Mouse (Mus musculus): ENCODE results near the gene Nol9.
"Not testable (repeated sequence)": the region's sequence is repeated elsewhere in the genome, so short reads cannot be mapped to it uniquely, and the experiment has no call there.

The Nol9 gene

DNA sequence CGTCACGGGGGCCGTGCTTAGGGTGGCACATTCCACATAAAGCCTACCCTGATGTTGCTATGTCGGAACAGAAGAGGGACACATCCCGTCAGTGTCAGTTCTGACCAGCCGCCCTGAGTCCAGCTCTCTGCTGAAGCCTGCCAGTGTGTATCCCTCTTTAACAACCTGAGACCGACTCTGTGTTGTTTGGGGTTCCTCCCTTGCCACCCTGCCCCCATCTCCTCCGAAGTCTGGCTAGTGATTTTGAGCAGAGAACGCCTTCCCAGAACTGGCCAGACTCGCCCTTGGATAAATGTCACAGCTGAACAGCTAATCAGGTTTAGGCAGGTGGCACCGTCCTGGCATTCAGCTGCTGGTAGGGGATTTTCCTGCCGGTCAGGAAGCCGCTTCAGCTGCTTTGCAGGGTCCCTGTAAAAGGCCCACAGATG, 28.4 kb upstream of the Nol9 start:
- DNase-seq (ENCODE audit: low spot score): no peak

DNA sequence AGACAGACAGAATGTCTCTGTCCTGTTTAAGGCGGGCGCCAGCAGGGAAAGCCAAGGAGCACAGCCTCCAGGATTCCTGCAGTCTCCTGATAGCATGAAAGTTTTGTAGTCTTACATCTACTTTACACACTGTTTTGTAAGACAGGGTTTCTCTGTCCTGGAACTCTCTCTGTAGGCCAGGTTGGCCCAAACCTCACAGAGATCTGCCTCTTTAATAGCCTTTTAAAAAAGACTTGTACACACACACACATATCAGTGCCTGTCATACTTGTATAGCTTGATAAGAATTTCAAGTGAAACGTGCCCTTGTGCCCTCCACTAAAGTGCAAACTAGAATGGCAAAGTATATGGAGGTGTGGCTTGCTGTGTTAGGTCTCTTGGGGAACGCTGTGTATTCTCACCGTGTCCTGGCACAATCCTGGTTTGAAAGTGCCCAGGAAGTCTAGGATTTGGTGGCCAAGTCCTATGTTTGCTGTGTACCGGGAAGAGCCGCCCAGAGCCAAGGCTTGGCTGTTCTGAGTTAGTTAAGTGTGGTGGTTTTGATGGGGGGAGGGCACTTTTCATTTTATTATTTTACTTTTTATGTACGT, 27.9 kb upstream of the Nol9 start:
- DNase-seq (ENCODE audit: low spot score): no peak

DNA sequence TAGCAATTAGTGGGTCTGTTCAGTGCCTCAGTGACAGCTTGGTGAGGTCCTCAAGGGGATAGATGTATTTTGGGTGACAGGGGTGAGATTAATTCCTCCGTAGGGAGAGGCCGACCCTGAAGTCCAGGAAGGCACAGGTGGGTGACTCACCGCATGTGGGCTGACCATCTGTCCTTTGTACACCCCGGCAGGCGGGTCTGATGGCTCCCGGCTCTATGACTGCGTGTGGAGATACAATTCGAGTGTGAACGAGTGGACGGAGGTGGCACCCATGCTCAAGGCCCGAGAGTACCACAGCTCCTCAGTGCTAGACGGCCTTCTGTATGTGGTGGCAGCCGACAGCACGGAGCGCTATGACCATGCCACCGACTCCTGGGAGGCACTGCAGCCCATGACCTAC, 27.0 kb upstream of the Nol9 start:
- no peak for DNase-seq (ENCODE audit: low spot score)

DNA sequence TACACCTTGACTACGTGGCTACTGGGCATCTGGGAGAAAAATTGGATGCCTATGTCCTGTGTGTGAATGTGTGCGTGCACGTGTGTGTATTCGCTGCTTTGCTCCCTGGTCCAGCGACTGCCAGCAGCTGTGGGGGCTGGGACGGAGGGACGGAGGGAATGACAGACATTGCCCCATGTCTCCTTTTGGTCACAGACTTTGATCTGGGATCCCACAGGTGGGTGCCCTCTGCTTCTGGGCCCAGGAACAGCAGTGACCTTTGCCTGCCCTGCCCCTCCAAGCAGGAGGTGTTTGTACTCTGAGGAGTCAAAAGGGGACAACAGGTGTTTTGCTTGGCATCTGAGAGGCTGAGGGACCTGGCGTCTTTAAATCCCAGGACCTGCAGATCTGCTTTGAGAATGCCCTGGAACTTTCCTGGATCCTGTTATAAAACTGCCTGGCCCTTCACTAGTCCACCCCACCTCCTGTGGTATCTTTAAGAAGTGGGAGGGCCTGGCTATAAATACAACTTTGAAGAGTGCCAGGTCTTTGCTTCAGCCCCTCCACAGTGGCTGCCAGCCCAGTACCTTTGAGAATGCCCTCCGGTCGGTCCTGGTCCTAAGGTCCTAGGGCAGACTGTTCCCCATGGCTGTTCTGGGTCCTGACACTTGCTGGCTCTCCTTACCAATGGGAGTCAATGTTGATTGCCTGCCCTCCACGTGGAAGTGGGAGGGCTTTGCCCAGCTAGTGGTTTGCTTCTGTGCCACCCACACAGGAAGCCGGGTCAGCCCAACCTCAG, 25.9 kb upstream of the Nol9 start:
- DNase-seq (ENCODE audit: low spot score): no peak

DNA sequence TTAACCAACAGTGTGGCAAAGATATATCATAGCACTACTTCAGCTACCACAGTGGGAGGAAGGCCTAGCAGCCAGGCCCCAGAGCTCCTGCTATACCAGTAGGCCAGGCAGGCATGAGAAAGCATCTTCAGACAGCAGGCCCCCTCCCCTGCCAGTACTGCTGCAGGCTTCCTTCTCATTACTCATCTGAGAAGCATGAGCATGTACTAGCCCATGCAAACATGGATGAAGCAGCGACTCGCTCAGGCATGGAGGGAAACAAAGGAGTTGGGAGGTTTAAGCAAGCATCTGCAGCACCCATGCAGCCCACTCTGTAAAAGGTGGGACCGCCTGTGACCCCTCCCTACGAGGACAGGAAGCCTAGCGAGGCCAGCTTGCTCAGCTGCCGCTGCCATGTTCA, 20.0 kb upstream of the Nol9 start:
- DNase-seq (ENCODE audit: low spot score): no peak

DNA sequence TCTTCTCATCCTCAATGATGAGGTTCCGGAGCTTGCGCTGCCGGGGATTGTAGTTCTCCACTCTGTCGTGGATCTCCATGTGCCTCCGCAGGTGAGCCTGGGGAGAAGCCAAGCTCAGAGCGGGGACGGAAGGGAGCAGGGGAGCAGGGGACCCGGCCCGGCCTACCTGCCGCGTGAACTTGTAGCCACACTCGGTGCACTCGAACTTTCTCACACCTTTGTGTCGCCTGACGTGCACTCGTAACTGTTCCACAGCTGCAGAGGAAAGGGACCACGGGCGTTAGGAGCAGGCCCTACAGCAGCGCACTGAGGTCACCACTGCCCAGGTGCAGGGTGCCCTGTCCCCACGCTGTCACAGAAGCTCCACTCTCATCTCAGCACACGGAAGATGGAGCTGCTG, 19.1 kb upstream of the Nol9 start:
- no peak for DNase-seq (ENCODE audit: low spot score)

DNA sequence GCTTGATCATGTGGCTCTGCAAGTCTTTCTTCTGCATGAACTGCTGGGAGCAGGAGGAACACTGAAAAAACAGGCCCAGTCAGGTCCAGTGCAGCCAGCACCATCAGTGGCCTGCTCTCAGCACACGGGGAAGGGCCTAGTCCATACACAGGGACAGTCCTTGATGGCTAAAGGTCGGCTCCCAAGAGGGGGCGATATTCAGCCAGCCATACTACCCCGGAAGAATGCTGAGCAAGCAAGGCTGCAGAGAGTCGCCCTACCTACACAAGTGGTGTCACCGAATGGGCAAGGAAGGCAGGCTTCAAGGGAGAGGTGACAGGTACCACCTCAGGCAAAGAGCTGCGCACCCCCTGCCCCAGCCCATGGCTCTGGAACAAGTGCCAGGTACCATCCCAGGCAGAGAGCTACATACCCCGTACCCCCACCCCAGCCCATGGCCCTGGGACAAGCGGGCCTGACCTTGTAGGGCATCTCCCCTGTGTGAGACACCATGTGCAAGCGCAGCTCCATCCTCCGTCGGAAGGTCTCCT, 17.5 kb upstream of the Nol9 start:
- no peak for DNase-seq (ENCODE audit: low spot score)

- DNase-seq (ENCODE audit: low spot score): no peak
Measured at GRCm38 (mm10) chr4:152022506-152022905, 16.6 kb upstream of the Nol9 start.

DNA sequence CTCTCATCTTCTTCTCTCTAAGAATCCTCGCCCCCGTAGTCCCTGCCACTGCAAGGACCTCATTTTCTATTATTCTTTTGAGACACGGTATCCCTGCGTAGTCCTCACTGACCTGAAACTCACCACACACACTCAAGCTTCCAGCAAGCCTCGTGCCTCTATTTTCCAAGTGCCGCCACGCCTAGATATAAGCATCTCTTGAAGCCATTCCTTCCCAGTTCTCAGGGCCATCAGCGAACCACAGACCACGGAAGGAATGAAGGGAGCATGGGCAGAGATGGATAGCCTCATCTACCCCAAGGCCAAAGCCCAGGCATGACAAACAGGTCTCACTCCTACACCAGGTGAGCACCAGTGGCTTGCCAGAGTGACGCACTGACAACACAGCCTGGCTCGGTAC, 14.6 kb upstream of the Nol9 start:
- DNase-seq (ENCODE audit: low spot score): no peak

DNA sequence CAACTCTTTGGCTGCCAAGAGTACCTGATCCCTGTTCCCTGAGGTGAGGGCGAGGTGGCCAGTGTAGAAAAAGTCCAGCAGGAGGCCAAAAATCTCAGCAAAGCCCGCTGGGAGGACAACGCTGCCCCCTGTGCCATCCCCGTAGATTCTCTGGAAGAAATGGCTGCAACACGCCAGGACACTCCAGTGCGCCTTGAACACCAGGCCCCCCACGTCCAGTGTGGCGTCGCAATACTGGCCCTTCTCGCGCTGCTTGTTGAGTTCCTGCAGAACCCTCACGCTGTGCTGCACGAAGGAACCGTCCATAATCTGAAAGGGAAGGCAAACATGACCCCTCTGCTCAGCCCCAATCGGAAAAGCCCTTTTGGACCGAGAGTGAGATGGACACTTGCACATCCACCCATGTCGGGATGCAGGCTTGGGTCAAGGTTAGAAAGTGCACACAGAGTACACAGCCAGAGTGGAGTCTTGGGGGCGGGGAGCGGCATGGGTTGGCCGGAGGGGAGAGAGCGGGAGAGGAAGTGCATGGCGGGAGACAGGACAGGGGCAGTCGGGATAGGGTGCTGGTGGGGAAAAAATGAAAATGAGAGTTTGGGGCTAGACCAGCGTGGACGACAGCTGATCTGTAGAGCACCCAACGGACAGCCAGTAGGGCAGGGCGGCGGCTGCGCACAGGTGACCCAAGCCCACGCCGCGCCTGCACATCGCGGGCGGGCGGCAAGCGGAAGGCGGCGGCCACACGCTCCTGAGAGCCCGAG, 12.2 kb upstream of the Nol9 start:
- DNase-seq (ENCODE audit: low spot score): no peak

DNA sequence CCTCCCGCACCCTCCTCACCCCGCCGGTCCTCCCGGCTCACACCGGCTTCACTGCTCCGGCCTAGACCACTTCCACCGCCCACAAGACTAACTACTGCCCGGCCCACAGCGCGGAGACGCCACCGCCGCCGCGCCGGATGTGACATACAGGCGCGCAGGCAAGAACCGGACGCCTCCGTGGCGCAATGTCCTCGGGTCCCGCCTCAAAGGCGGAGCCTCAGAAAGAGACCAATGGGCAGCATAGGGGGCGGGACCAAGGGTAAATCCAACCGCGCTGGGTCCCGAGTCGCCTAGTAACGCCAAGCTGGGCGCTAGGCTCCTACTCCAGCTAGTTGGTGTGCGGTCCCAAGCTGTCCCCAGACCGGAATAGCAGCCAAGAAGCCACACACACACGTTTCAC, 11.6 kb upstream of the Nol9 start, which contains the start of gene Zbtb48:
Zbtb48 (minus strand) TSS at position 148 of the 400 bp plus-strand sequence.
- DNase-seq (ENCODE audit: low spot score): peak; percentile 99

GRCm38 (mm10) chr4:152028456-152028855, 10.7 kb upstream of the Nol9 start:
- DNase-seq (ENCODE audit: low spot score): no peak

DNA sequence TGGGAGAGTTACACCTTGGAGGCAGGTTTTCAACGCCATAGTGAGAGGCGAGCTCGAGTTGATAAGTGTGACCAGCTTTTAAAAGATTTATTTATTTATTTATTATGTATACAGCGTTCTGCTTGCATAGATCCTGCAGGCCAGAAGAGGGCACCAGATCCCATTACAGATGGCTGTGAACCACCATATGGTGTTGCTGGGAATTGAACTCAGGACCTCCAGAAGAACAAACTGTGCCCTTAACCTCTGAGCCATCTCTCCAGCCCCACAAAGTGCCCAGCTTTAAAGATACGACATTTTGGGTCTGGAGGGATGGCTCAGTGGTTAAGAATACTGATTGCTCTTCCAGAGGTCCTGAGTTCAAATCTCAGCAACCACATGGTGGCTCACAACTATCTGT, 10.0 kb upstream of the Nol9 start:
- no peak for DNase-seq (ENCODE audit: low spot score)

GRCm38 (mm10) chr4:152029997-152030396, 9.1 kb upstream of the Nol9 start:
- DNase-seq (ENCODE audit: low spot score): no peak

- DNase-seq (ENCODE audit: low spot score): no peak
Measured at GRCm38 (mm10) chr4:152032922-152033321, 6.2 kb upstream of the Nol9 start.

GRCm38 (mm10) chr4:152036464-152036863, 2.7 kb upstream of the Nol9 start:
- DNase-seq (ENCODE audit: low spot score): not testable (repeated sequence)

DNA sequence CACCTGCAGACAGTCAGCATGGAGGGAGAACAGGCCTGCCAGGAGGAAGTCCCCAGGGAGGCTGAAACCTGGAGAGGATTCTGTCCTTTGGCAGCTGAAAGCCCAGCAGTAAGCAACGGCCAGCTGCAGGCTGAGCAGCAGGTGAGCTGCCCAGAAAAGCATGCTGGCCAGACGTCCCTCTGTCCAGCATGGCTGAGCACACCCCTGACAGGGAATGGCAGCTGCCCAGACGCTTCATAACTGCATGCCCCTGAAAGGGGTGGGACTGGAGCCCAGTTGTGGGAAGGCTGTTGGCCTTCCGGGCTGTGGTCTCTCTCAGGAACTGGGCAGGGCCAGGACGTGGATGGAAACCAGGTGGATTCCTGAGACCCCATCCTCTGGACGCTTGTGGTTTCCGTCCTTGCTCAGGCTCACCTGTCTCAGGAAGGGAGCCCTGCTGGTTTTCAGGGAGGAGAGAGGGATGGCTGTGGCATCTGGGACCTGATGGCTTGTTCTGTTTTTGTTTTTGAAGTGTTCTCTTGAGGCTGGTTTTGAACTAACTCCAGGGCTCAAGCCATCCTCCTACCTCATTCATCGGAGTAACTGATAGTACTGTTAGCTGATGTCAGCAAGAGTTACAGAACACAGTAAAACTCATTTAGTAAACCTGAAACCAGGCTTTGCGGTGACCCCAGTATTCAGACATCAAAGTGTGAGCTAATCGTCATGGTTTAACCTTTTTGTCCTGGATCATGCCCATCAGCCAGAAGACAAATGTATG, 716 bp upstream of the Nol9 start, which contains the start of gene Tas1r1:
Tas1r1 (minus strand) TSS at position 344 of the 760 bp plus-strand sequence.
- DNase-seq (ENCODE audit: low spot score): no peak

- DNase-seq (ENCODE audit: low spot score): peak; percentile 14
Measured at GRCm38 (mm10) chr4:152039831-152040310, 750 bp downstream of the Nol9 start.

- DNase-seq (ENCODE audit: low spot score): no peak
Measured at GRCm38 (mm10) chr4:152041924-152042641, 3.0 kb downstream of the Nol9 start.

GRCm38 (mm10) chr4:152043171-152043570, 4.0 kb downstream of the Nol9 start:
- DNase-seq (ENCODE audit: low spot score): no peak

DNA sequence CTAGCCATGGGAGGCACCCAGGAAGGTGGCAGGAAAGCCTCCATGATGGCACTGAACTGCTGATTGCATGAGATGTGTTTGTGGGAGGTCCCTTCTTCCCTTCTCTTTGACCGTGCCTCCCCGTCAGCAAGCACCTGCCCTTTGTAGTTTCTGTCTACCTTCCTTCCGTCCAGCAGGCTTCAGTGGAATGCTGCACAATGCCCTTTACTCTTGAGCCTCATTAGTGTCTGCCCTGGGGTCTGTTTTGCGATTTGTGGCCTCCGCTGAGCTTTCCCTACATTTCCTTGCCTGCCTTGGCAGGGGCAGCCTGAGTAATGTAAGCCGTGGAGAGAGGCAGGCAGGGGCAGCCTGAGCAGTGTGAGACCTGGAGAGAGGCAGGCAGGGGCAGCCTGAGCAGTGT, 5.5 kb downstream of the Nol9 start:
- DNase-seq (ENCODE audit: low spot score): no peak

Data from embryo, embryonic 10.5 days (tissue).